Mouse (Mus musculus): ENCODE data around the gene Prpf4.

The Prpf4 gene

GRCm38 (mm10) chr4:62435081-62435480 is 26.5 kb downstream of the Prpf4 start, which contains the start of gene Rnf183:
TSS of gene Rnf183 (minus strand) at chr4:62435252.
- in situ Hi-C loops (cut with MboI, MseI), result no loop called here

DNA sequence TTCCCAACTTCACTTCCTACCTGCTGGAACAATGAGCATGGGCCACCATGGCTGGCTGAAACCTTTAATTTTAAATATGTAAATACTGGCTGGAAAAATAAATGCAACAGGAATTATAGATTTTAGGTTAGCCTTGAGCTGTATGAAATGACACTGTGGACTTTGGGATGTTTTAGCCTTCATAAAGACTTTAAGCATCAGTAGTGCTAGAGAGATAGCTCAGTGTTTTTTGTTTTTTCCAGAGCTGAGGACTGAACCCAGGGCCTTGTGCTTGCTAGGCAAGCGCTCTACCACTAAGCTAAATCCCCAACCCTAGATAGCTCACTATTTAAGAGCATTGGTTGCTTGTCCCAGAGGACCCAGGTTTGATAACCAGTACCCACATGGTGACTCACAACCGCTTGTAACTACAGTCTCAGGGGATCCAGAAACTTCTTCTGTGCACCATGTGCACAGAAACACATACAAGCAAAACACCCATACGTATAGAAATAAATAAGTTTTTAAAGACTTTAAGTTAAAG is 28.7 kb downstream of the Prpf4 start:
- in situ Hi-C loops (cut with MboI, MseI), result no loop called here

- in situ Hi-C loops (cut with MboI, MseI), result no loop called here
These were observed 29.3 kb downstream of the Prpf4 start for GRCm38 (mm10) chr4:62437871-62438270.

- in situ Hi-C loops (cut with MboI, MseI), result no loop called here
These were observed 31.2 kb downstream of the Prpf4 start for GRCm38 (mm10) chr4:62439793-62440192.

DNA sequence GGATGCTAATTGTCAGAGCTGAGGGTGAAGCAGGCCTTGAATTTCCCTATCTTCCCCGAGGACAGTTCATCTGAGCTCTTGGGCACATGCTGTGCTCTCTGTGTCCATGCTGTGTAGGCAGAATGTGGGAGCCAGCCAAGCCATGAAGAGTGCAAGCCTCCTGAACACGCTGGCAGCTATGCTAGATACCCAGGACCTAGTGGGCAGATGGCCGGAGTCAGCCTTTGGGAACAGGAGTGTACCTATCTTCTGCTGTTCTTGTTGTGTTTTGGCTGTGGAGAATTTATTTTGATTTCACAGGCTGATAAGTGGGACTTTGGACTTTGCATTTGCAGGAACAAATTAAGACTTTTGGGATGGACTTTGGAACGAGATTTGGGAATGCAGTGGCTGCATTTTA is 31.9 kb downstream of the Prpf4 start:
- in situ Hi-C loops (cut with MboI, MseI), result no loop called here

DNA sequence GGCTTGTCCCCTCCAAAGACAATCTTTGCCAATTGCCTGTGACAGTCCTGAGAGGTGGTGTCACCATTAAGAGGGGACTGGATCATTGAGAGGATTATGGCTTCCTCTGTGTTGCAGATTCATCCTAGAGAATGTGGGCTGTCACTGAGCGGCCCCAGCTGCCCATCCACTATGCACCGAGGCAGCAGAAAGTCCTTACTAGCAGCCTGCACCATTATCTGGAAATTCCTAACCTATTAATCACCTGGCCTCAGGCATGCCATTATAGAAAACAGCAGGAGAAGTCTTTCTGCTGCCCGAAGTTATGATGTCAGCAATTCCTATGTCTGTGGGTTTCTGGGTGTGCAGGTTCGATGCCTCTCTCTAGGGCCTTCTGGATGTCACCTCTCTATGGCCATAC is 32.4 kb downstream of the Prpf4 start:
- in situ Hi-C loops (cut with MboI, MseI), result no loop called here

DNA sequence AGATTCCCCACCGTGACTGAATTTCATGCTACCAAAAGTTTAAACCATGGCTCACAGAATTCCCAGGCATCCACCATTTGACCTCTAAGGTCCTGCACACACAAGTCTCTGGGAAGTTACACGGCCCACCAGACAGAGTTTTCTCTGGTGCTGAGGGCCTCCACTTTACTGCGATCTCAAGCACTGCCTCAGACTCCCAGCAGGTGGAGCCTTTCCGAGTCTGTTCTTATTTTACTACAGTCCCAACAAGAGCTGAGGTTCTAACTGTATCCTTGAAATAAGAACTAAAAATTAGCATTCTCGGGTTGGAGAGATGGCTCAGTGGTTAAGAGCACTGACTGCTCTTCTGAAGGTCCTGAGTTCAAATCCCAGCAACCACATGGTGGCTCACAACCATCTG is 46.4 kb downstream of the Prpf4 start:
- in situ Hi-C loops (cut with MboI, MseI), result loop anchor here (5.0 kb wide), 1 partner anchor 312 kb away; no protein-coding TSS in a partner anchor

DNA sequence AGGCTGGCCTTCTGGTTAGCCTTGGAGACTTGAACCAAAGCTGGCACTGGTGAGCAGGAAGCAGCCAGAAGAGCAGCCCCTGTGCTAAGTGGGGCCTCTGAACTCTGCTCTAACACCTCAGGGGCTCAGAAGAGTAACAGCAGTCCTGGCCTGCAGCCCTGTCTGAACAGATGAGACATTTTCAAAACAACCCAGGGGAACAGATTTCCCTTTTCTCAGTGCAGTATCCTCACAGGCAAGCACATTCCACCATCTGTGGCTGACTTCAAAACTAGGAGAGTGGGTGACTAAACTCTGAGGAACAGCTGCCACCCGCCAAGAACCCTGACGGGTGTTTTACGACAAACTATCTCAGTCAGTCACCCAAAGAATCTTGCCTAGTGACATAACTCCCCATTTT is 50.5 kb downstream of the Prpf4 start:
- in situ Hi-C loops (cut with MboI, MseI), result loop anchor here (5.0 kb wide), 1 partner anchor 308 kb away; no protein-coding TSS in a partner anchor

- in situ Hi-C loops (cut with MboI, MseI), result no loop called here
These were observed 51.8 kb downstream of the Prpf4 start for GRCm38 (mm10) chr4:62460348-62460747.

GRCm38 (mm10) chr4:62463124-62463523 is 54.5 kb downstream of the Prpf4 start:
- in situ Hi-C loops (cut with MboI, MseI), result no loop called here

DNA sequence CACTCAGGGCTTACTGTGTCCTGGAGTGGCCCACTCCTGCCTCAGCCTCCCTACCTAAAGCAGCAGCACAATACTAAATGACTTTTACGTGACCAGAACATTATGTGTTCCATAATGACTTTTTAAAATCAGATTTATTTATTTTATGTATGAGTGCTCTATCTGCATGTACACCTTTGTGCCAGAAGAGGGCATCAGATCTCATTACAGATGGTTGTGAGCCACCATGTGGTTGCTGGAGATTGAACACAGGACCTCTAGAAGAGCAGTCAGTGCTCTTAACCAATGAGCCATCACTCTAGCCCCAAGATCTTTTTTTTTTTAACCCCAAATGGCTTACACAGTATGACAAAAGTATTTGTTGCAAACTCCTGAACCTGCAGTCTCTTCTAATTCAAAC is 59.6 kb downstream of the Prpf4 start:
- in situ Hi-C loops (cut with MboI, MseI), result no loop called here

GRCm38 (mm10) chr4:62470598-62471051 is 62.0 kb downstream of the Prpf4 start, which contains the start of gene Wdr31:
TSS of gene Wdr31 (minus strand) at chr4:62470896.
- in situ Hi-C loops (cut with MboI, MseI), result no loop called here

- in situ Hi-C loops (cut with MboI, MseI), result no loop called here
These were observed 63.5 kb downstream of the Prpf4 start for GRCm38 (mm10) chr4:62472071-62472470.

GRCm38 (mm10) chr4:62475131-62475530 is 66.5 kb downstream of the Prpf4 start:
- in situ Hi-C loops (cut with MboI, MseI), result no loop called here

- in situ Hi-C loops (cut with MboI, MseI), result no loop called here
These were observed 67.2 kb downstream of the Prpf4 start for GRCm38 (mm10) chr4:62475793-62476192.
